Mouse (Mus musculus) embryonic facial prominence, embryonic 12.5 days (tissue): ENCODE measurements around the gene Tsen2. TPM values are rescaled to one million over a fixed set of nuclear protein-coding genes. Genes with fewer than 3 reads are reported as not detected.

ENCODE experiments used
- ATAC-seq: fragments of 200-750 bp; cut with Nextera tagmentation; 2 replicates; pipeline ENCODE4 v1.8.0; 2017; ENCODE audit not compliant: insufficient number of reproducible peaks, insufficient read depth, low FRiP score, low TSS enrichment
- H3K27ac ChIP-seq: fragments of 300-500 bp; sonication (generic); 2 replicates; pipeline ENCODE4 v1.5.1; 2016; ENCODE audit warnings: mild to moderate bottlenecking
- H3K27me3 ChIP-seq: fragments of 300-500 bp; sonication (generic); 2 replicates; pipeline ENCODE4 v1.6.1; 2016; ENCODE audit warnings: mild to moderate bottlenecking, moderate library complexity
- H3K36me3 ChIP-seq: fragments of 300-500 bp; sonication (generic); 2 replicates; pipeline ENCODE4 v1.6.1; 2016; ENCODE audit warnings: mild to moderate bottlenecking
- H3K4me1 ChIP-seq: fragments of 300-500 bp; sonication (generic); 2 replicates; pipeline ENCODE4 v1.6.1; 2016
- H3K4me2 ChIP-seq: fragments of 300-500 bp; sonication (generic); replicated peaks from 2 replicates; pipeline ENCODE4 v1.6.1; 2016; ENCODE audit warnings: mild to moderate bottlenecking, moderate library complexity
- H3K4me3 ChIP-seq: fragments of 300-500 bp; sonication (generic); 2 replicates; pipeline ENCODE4 v1.5.1; 2016; ENCODE audit warnings: mild to moderate bottlenecking
- H3K9ac ChIP-seq: fragments of 300-500 bp; sonication (generic); 2 replicates; pipeline ENCODE4 v1.6.1; 2016; ENCODE audit warnings: mild to moderate bottlenecking, moderate library complexity
- H3K9me3 ChIP-seq: fragments of 300-500 bp; sonication (generic); 2 replicates; pipeline ENCODE4 v1.6.1; 2016; ENCODE audit warnings: mild to moderate bottlenecking, moderate library complexity
- WGBS: fragments of 180-500 bp; shearing (Covaris S2); methylation state at CpG from one replicate; pipeline ENCODE4 v1.1.7; 2016; 5-methylcytosine and 5-hydroxymethylcytosine counted together
- polyA plus RNA-seq: library from polyadenylated mRNA; unstranded; fragments of >200 nt; fragmentation: Nextera tagmentation; extraction: Ambion mirVana; gene quantifications from 2 replicates; pipeline ENCODE4 v1.2.1, GENCODE M21; 2016

Gene Tsen2
- polyA plus RNA-seq, 1 experiment from 2014 or later: 31.2 TPM

GRCm38 (mm10) chr6:115607429-115607828 lies 63.0 kb downstream of the Tsen2 start:
- H3K9ac ChIP-seq: no peak overlapping the region
- no peaks in the 10 kb centered on the region for H3K9me3 ChIP-seq
- H3K27me3 ChIP-seq: no peaks in the 10 kb centered on the region
- ATAC-seq: no peak
- H3K4me3 ChIP-seq: no peak overlapping the region
- H3K36me3 ChIP-seq: peaks cover 37% of the 10 kb centered on the region
- no peak overlapping the region for H3K27ac ChIP-seq
- 79% methylated on average over 4 of the region's 4 CpGs for WGBS
- peaks cover 7% of the 10 kb centered on the region; the same call in 1 of the 2 replicates for H3K4me1 ChIP-seq
- H3K4me2 ChIP-seq: no peak overlapping the region

- H3K4me2 ChIP-seq: no peak overlapping the region
- no peak for ATAC-seq
- no peaks in the 10 kb centered on the region for H3K4me1 ChIP-seq
- no peak overlapping the region for H3K27ac ChIP-seq
- no peak overlapping the region for H3K4me3 ChIP-seq
- WGBS: 63% methylated on average over 3 of the region's 3 CpGs
- H3K9me3 ChIP-seq: no peaks in the 10 kb centered on the region
- no peaks in the 10 kb centered on the region for H3K27me3 ChIP-seq
- peaks cover 49% of the 10 kb centered on the region for H3K36me3 ChIP-seq
- no peak overlapping the region for H3K9ac ChIP-seq
Measured at GRCm38 (mm10) chr6:115609121-115609520, 64.7 kb downstream of the Tsen2 start.

- no peak for ATAC-seq
Measured at GRCm38 (mm10) chr6:115610301-115610700, 65.8 kb downstream of the Tsen2 start.

GRCm38 (mm10) chr6:115613793-115614192 lies 69.3 kb downstream of the Tsen2 start:
- Histone ChIP-seq H3K27ac (no peak overlapping the region), H3K4me1 (no peaks in the 10 kb centered on the region), H3K36me3 (peaks cover 85% of the 10 kb centered on the region), H3K4me3 (no peak overlapping the region), H3K9me3 (no peaks in the 10 kb centered on the region), H3K9ac (no peak overlapping the region), H3K4me2 (no peak overlapping the region), H3K27me3 (no peaks in the 10 kb centered on the region)
- ATAC-seq: no peak

More at GRCm38 (mm10) chr6:115610301-115610700, 65.8 kb downstream of the Tsen2 start:
- H3K27me3 ChIP-seq: no peaks in the 10 kb centered on the region
- no peak overlapping the region for H3K9ac ChIP-seq
- peaks cover 56% of the 10 kb centered on the region for H3K36me3 ChIP-seq
- H3K4me1 ChIP-seq: no peaks in the 10 kb centered on the region
- no peak overlapping the region for H3K4me2 ChIP-seq
- no peak overlapping the region for H3K27ac ChIP-seq
- 91% methylated on average over 5 of the region's 5 CpGs for WGBS
- no peaks in the 10 kb centered on the region for H3K9me3 ChIP-seq
- H3K4me3 ChIP-seq: no peak overlapping the region

GRCm38 (mm10) chr6:115615983-115616382 lies 71.5 kb downstream of the Tsen2 start:
- 85% methylated on average over 3 of the region's 3 CpGs for WGBS
- no peak overlapping the region for H3K27ac ChIP-seq
- no peaks in the 10 kb centered on the region for H3K9me3 ChIP-seq
- peaks cover 94% of the 10 kb centered on the region for H3K36me3 ChIP-seq
- H3K4me3 ChIP-seq: no peak overlapping the region
- ATAC-seq: no peak
- no peak overlapping the region for H3K4me2 ChIP-seq
- no peaks in the 10 kb centered on the region for H3K27me3 ChIP-seq
- no peaks in the 10 kb centered on the region for H3K4me1 ChIP-seq
- no peak overlapping the region for H3K9ac ChIP-seq

GRCm38 (mm10) chr6:115619818-115620217 lies 75.4 kb downstream of the Tsen2 start:
- Histone ChIP-seq H3K4me1 (no peaks in the 10 kb centered on the region), H3K9me3 (no peaks in the 10 kb centered on the region), H3K4me2 (no peak overlapping the region), H3K36me3 (peaks cover 96% of the 10 kb centered on the region), H3K4me3 (no peak overlapping the region), H3K27ac (no peak overlapping the region), H3K9ac (no peak overlapping the region), H3K27me3 (no peaks in the 10 kb centered on the region)
- ATAC-seq: no peak
- WGBS: 87% methylated on average over 10 of the region's 10 CpGs

- H3K36me3 ChIP-seq: peaks cover 98% of the 10 kb centered on the region
- H3K4me1 ChIP-seq: no peaks in the 10 kb centered on the region
- ATAC-seq: no peak
- H3K9me3 ChIP-seq: no peaks in the 10 kb centered on the region
- 69% methylated on average over 1 of the region's 1 CpGs for WGBS
- no peak overlapping the region for H3K9ac ChIP-seq
- no peak overlapping the region for H3K4me2 ChIP-seq
- no peaks in the 10 kb centered on the region for H3K27me3 ChIP-seq
- no peak overlapping the region for H3K4me3 ChIP-seq
- H3K27ac ChIP-seq: no peak overlapping the region
Measured at GRCm38 (mm10) chr6:115620942-115621341, 76.5 kb downstream of the Tsen2 start.

GRCm38 (mm10) chr6:115626121-115626520 lies 81.7 kb downstream of the Tsen2 start:
- 89% methylated on average over 5 of the region's 5 CpGs for WGBS
- no peak overlapping the region for H3K4me2 ChIP-seq
- H3K4me1 ChIP-seq: no peaks in the 10 kb centered on the region
- H3K36me3 ChIP-seq: peaks cover 86% of the 10 kb centered on the region
- H3K9me3 ChIP-seq: no peaks in the 10 kb centered on the region
- H3K4me3 ChIP-seq: no peak overlapping the region
- H3K9ac ChIP-seq: no peak overlapping the region
- ATAC-seq: no peak
- H3K27ac ChIP-seq: no peak overlapping the region
- H3K27me3 ChIP-seq: no peaks in the 10 kb centered on the region

Other genes with a start within 250 kb of the Tsen2 start
- gene Pparg, start 183.7 kb upstream of the Tsen2 start, polyA plus RNA-seq: 0.41 and 0.62 TPM in 2 replicates
- gene Mkrn2os, start 47.9 kb downstream of the Tsen2 start, polyA plus RNA-seq: 0.27 and 0.40 TPM in 2 replicates
- 27.3 and 28.1 TPM in 2 replicates for gene Mkrn2, start 57.2 kb downstream of the Tsen2 start, polyA plus RNA-seq
- 133 TPM in 2 replicates for gene Raf1, start 132.0 kb downstream of the Tsen2 start, polyA plus RNA-seq
- 2.7 and 2.8 TPM in 2 replicates for gene Tmem40, start 217.7 kb downstream of the Tsen2 start, polyA plus RNA-seq
- gene Cand2, start 229.9 kb downstream of the Tsen2 start, polyA plus RNA-seq: 61.3 and 62.5 TPM in 2 replicates